Mouse (Mus musculus) intestine, embryonic 15.5 days (tissue): ENCODE results near the gene Styk1. TPM values are rescaled to one million over a fixed set of nuclear protein-coding genes. Genes with fewer than 3 reads are reported as not detected.
"Not testable (repeated sequence)": the region's sequence is repeated elsewhere in the genome, so short reads cannot be mapped to it uniquely, and the experiment has no call there.

Source experiments
- ATAC-seq: fragments of 200-750 bp; cut with Nextera tagmentation; 2 replicates; pipeline ENCODE4 v1.8.0; 2017; ENCODE audit warnings: moderate TSS enrichment, moderate library complexity
- H3K27ac ChIP-seq: fragments of 300-500 bp; sonication (generic); 2 replicates; pipeline ENCODE4 v1.5.1; 2015; ENCODE audit warnings: mild to moderate bottlenecking, inconsistent platforms
- H3K27me3 ChIP-seq: fragments of 300-500 bp; sonication (generic); replicated peaks from 2 replicates; pipeline ENCODE4 v1.6.1; 2015; ENCODE audit warnings: inconsistent platforms
- H3K36me3 ChIP-seq: fragments of 300-500 bp; sonication (generic); 2 replicates; pipeline ENCODE4 v1.6.1; 2015; ENCODE audit warnings: inconsistent platforms
- H3K4me1 ChIP-seq: fragments of 300-500 bp; sonication (generic); replicated peaks from 2 replicates; pipeline ENCODE4 v1.6.1; 2015; ENCODE audit warnings: inconsistent platforms
- H3K4me2 ChIP-seq: fragments of 300-500 bp; sonication (generic); replicated peaks from 2 replicates; pipeline ENCODE4 v1.6.1; 2015; ENCODE audit warnings: mild to moderate bottlenecking, inconsistent platforms
- H3K4me3 ChIP-seq: fragments of 300-500 bp; sonication (generic); replicated peaks from 2 replicates; pipeline ENCODE4 v1.5.1; 2015; ENCODE audit warnings: inconsistent platforms
- H3K9ac ChIP-seq: fragments of 300-500 bp; sonication (generic); 2 replicates; pipeline ENCODE4 v1.6.1; 2015; ENCODE audit warnings: inconsistent platforms
- H3K9me3 ChIP-seq: fragments of 300-500 bp; sonication (generic); 2 replicates; pipeline ENCODE4 v1.6.1; 2016; ENCODE audit warnings: inconsistent platforms
- WGBS: fragments of 180-500 bp; shearing (Covaris S2); methylation state at CpG from one replicate; pipeline ENCODE4 v1.1.7; 2015; 5-methylcytosine and 5-hydroxymethylcytosine counted together
- polyA plus RNA-seq: library from polyadenylated mRNA; unstranded; fragments of >200 nt; fragmentation: Nextera tagmentation; extraction: Ambion mirVana; gene quantifications from 2 replicates; pipeline ENCODE4 v1.2.1, GENCODE M21; 2015

Gene Styk1
- polyA plus RNA-seq, 1 experiment from 2014 or later: 11.3 TPM

DNA sequence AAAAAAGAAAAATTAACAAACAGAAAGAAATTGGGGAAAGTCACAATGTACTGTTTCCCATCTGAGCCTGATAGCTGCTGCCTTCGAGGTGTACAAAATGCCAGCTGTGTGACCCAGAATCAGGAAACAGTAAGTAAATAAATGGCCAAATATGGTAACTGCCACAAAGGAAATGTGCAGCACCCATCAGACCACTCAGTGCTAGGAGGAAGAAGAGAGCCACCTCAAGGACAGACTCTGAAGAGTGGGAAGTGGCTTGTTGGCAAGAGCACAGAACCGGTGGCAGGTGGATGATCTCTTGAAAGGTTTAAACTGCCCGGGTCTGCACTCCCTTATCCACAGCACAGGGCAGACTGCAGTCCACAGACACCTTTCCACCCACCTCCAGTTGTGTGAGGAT, 45.4 kb downstream of the Styk1 start:
- WGBS: 64% methylated on average over 3 of the region's 3 CpGs
- H3K4me3 ChIP-seq: no peak overlapping the region
- no peaks in the 10 kb centered on the region for H3K27me3 ChIP-seq
- H3K4me2 ChIP-seq: no peak overlapping the region
- no peaks in the 10 kb centered on the region for H3K4me1 ChIP-seq
- no peaks in the 10 kb centered on the region for H3K9me3 ChIP-seq
- no peak overlapping the region for H3K27ac ChIP-seq
- no peak for ATAC-seq
- no peaks in the 10 kb centered on the region for H3K36me3 ChIP-seq
- H3K9ac ChIP-seq: no peak overlapping the region

DNA sequence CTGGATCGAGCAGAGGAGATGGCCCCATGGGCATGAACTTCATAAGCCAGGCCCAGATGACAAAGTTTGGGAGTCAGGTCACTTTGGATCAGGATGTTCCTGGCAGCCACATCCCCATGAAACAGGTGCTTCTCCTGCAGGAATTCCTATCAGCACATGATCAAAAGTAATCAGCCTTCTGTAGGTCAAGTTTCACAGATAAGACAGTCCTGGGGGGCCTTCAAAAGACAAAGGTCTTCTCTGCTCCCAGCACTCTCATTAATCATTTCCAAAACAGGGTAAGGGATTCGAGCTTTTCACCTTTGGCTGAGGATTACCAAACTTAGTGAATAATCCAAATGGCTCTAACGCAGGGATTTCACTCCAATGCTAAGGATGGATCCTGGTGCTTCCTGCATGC, 48.6 kb downstream of the Styk1 start:
- 40% methylated on average over 3 of the region's 3 CpGs for WGBS
- no peak overlapping the region for H3K27ac ChIP-seq
- no peak overlapping the region for H3K4me2 ChIP-seq
- no peaks in the 10 kb centered on the region for H3K27me3 ChIP-seq
- H3K9ac ChIP-seq: no peak overlapping the region
- H3K9me3 ChIP-seq: no peaks in the 10 kb centered on the region
- ATAC-seq: peak; percentile 87
- H3K36me3 ChIP-seq: no peaks in the 10 kb centered on the region
- no peaks in the 10 kb centered on the region for H3K4me1 ChIP-seq
- no peak overlapping the region for H3K4me3 ChIP-seq

DNA sequence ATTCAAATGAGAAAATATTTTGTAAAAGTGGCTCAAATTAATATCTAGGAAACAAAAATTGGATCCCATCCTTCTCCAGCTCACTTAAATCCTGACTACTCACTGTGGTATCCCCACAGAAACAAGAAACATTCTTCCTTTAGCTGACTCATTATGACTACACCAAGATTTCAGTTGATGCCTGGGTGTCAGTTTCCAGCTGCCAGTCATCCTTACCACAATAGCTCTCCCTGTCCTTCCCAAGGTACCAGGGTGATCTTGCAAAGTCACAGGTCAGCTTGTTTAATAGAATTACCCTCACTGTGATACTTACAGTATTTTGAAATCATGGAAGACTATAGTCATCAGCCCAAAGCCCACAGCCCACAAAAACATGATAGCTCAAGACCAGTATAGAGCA, 54.9 kb downstream of the Styk1 start:
- Histone ChIP-seq H3K9ac (no peak overlapping the region), H3K4me3 (no peak overlapping the region), H3K27me3 (no peaks in the 10 kb centered on the region), H3K4me2 (no peak overlapping the region), H3K4me1 (no peaks in the 10 kb centered on the region), H3K27ac (no peak overlapping the region), H3K9me3 (no peaks in the 10 kb centered on the region), H3K36me3 (no peaks in the 10 kb centered on the region)
- no peak for ATAC-seq

DNA sequence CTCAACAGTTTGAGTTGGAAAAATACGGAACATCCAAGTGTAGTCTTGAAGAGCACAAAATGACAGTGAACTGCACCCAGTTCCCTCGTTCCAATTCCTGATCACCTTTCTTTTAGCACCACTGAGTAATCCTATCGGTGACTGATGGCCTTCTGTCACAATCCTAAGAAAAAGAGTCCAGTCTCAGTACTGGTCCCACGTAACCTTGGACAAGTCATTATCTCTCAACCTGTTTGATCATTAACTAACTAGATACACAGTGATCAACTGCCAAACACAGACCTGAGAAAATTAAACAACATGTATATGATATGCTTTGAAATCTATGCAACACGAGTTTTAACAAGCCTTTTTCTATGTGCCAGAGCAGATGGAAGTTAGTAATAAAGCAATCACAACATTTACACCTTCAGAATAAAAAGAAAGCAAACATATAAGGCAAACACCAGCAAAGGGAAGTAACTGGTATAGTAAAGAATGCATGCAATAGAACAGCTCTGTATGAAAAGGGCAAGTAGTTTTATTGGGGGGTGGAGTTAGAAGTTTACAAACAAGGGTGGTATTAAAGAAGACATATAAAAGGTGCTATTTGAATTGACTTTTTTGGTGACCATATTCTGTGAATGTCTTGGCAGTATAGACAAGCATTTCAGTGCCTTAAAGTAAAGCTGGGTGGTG, 58.8 kb downstream of the Styk1 start:
- H3K4me2 ChIP-seq: no peak overlapping the region

DNA sequence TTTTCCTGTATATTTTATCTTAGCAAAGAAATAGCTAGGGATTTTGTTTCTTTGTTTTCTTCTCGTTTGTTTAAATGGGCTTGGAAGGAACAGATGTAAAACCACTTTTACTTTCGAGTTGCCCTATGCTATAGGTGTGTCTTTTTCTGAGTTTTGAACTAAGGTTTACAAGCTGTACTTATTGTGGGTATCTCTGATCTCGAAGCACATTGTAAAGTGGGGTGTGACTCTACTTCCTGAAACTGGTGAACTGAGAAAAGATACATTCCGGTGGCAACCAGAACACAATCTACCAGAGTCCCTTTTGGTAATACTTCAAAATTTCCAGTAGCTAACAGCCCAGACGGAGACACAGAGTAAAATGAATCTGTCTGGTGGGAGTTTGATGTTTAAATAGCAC, 59.5 kb downstream of the Styk1 start:
- peak; percentile 85 for ATAC-seq
- H3K4me2 ChIP-seq: no peak overlapping the region

More for the DNA sequence above, 58.8 kb downstream of the Styk1 start:
- no peaks in the 10 kb centered on the region for H3K27me3 ChIP-seq
- H3K9me3 ChIP-seq: no peaks in the 10 kb centered on the region
- no peaks in the 10 kb centered on the region for H3K36me3 ChIP-seq
- H3K4me3 ChIP-seq: no peak overlapping the region
- no peak overlapping the region for H3K9ac ChIP-seq
- H3K4me1 ChIP-seq: peaks cover 5% of the 10 kb centered on the region; the same call in 1 of the 2 replicates
- H3K27ac ChIP-seq: peak overlapping the region; percentile 61
- ATAC-seq: peak; percentile 90
- WGBS: 48% methylated on average over 5 of the region's 5 CpGs

DNA sequence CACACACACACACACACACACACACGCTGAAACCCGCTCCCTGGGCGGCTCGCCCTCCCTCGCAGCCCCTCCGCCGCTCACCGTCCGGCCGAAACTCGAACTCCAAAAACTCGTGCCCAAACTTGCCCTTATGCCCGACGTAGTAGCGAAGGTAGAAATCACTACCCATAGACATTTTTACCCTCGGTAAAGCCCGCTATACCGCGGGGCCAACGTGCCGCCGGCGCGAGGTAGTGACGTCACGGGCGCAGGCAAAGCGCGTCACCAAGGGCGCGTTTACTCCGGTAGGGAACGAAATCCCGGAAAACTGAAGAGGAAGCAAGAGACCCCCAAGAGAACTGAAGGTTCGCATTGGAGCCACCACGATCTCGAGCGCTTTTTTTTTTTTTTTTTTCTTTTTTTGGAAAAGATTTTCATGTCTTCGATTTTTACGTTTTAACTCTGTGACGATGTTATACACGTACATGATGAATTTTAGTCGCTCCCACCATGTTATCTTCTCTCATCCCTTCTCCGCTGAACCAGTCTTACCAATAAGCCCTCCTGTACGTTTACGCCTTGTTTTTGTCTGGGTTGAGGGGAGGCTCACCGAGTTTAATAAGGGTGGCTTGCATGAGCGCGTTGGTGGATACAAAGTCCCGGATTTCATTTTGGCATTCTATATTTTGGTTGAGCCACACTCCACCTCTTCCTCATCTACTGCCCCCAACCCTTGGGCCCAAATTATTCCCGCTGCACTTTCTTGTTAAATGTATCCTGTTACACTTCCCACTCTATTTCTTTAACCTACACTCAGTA, 60.2 kb downstream of the Styk1 start, which contains the start of gene Magohb:
Magohb (minus strand) TSS at position 254 of the 798 bp plus-strand sequence.
- Histone ChIP-seq H3K27me3 (no peaks in the 10 kb centered on the region), H3K9me3 (no peaks in the 10 kb centered on the region), H3K4me1 (peaks cover 5% of the 10 kb centered on the region; the same call in 1 of the 2 replicates), H3K27ac (peak within 1 kb of the TSS; percentile 83), H3K4me2 (peak within 1 kb of the TSS; percentile 68), H3K9ac (peak within 1 kb of the TSS; percentile 46), H3K4me3 (peak within 1 kb of the TSS; percentile 50), H3K36me3 (0 out of 2 replicates have a peak, but pooled peaks cover 1% of the 10 kb centered on the region)
- 2% methylated on average over 51 of the region's 51 CpGs for WGBS
- ATAC-seq: peak; percentile 60

More for the DNA sequence above, 59.5 kb downstream of the Styk1 start:
- Histone ChIP-seq H3K36me3 (no peaks in the 10 kb centered on the region), H3K9ac (no peak overlapping the region), H3K4me3 (no peak overlapping the region), H3K4me1 (peaks cover 5% of the 10 kb centered on the region; the same call in 1 of the 2 replicates), H3K27me3 (no peaks in the 10 kb centered on the region), H3K27ac (peak overlapping the region; percentile 61), H3K9me3 (no peaks in the 10 kb centered on the region)
- 70% methylated on average over 5 of the region's 5 CpGs for WGBS

DNA sequence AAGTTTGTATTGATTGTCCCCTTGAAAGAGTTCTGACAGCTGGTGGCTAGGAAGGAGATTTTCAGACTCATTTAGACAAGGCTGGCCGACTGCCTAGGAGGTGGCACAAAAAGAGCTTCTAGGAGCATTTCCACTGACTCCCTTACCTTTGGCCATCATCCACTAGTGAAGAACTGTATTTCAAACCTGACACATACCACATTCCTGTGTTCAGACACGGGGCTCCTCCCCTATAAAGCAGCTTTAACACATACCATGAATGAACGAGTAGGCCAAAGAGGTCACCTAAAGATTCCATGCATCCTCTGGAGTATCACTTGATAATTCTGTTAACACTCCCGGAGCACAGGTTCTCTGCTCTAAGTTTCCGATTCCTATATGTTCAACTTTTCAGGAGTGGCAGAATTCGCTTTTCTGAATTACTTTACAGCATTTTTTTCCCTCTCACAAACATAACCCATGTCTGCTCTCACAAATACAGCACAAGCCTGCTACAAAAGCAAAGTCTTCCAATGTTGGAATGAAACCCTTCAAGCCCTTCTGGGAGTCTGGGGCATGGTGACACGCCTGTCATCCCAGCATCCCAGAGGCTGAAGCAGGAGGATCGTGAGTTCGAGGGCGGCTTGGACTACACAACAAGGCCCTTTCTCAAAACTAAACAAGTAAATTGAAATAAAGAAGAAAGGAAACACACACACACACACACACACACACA, 61.0 kb downstream of the Styk1 start:
- Histone ChIP-seq H3K4me1 (peaks cover 5% of the 10 kb centered on the region; the same call in 1 of the 2 replicates), H3K4me2 (peak overlapping the region; percentile 68), H3K27ac (peak overlapping the region; percentile 83; the same call in 1 of the 2 replicates), H3K4me3 (peak overlapping the region; percentile 50), H3K9ac (peak overlapping the region; percentile 46), H3K36me3 (0 out of 2 replicates have a peak, but pooled peaks cover 2% of the 10 kb centered on the region), H3K9me3 (no peaks in the 10 kb centered on the region), H3K27me3 (no peaks in the 10 kb centered on the region)
- 13% methylated on average over 10 of the region's 10 CpGs for WGBS
- peak; percentile 10 for ATAC-seq

DNA sequence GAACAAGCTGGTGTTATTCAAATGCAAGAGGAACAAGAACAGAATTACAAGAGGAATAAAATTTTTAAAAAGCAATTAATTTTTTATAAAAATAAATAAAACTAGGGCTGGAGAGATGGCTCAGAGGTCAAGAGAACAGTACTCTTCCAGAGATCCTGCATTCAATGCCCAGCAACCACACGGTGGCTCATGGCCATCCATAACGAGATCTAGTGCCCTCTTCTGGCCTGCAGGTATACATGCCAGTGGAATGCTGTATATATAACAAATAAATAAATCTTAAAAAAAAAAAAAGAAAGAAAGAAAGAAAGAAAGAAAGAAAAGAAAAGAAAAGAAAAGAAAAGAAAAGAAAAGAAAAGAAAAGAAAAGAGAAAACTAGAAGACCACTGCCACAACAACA, 63.0 kb downstream of the Styk1 start:
- no peak overlapping the region for H3K4me2 ChIP-seq
- 0 out of 2 replicates have a peak, but pooled peaks cover 2% of the 10 kb centered on the region for H3K36me3 ChIP-seq
- no peak overlapping the region for H3K27ac ChIP-seq
- H3K27me3 ChIP-seq: no peaks in the 10 kb centered on the region
- no peak for ATAC-seq
- 16% methylated on average over 2 of the region's 2 CpGs for WGBS
- no peak overlapping the region for H3K9ac ChIP-seq
- no peaks in the 10 kb centered on the region for H3K9me3 ChIP-seq
- H3K4me3 ChIP-seq: no peak overlapping the region
- peaks cover 5% of the 10 kb centered on the region; the same call in 1 of the 2 replicates for H3K4me1 ChIP-seq

DNA sequence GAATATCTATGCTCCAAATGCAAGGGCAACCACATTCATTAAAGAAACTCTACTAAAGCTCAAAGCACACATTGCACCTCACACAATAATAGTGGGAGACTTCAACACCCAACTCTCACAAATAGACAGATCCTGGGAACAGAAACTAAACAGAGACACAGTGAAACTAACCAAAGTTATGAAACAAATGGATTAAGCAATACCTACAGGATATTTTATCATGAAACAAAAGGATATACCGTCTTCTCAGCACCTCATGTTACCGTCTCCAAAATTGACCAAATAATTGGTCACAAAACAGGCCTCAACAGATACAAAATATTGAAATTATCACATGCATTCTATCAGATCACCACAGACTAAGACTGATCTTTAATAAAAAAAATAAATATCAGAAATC, 75.2 kb downstream of the Styk1 start:
- not testable (repeated sequence) for H3K4me3 ChIP-seq, H3K9me3 ChIP-seq, ATAC-seq

DNA sequence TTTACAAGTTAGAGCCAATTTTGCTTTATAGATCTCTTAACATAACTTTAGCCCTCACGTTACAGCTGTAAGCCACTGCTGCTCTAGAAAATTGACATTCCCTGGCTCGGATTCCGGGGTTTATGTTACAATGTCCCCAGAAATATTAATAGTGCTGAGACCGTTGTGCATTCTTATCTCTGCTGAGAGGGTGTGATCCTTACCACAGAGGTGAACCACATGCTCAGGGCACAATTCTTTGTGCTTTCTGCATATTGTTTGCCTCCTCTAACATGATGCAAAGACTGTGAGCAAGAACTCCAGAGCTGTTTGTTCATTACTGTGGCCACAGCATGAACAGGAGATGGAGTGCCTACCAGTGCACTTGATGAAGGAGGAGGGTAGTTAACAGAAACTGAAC, 76.7 kb downstream of the Styk1 start:
- WGBS: 78% methylated on average over 4 of the region's 4 CpGs
- H3K27me3 ChIP-seq: no peaks in the 10 kb centered on the region
- H3K4me1 ChIP-seq: no peaks in the 10 kb centered on the region
- no peak overlapping the region for H3K27ac ChIP-seq
- H3K4me3 ChIP-seq: no peak overlapping the region
- no peak overlapping the region for H3K4me2 ChIP-seq
- no peak overlapping the region for H3K9ac ChIP-seq
- H3K36me3 ChIP-seq: no peaks in the 10 kb centered on the region
- no peaks in the 10 kb centered on the region for H3K9me3 ChIP-seq
- no peak for ATAC-seq

More for the DNA sequence above, 75.2 kb downstream of the Styk1 start:
- WGBS: 91% methylated on average over 2 of the region's 2 CpGs
- H3K4me2 ChIP-seq, H3K36me3 ChIP-seq, H3K4me1 ChIP-seq, H3K9ac ChIP-seq, H3K27me3 ChIP-seq, H3K27ac ChIP-seq: not testable (repeated sequence)

DNA sequence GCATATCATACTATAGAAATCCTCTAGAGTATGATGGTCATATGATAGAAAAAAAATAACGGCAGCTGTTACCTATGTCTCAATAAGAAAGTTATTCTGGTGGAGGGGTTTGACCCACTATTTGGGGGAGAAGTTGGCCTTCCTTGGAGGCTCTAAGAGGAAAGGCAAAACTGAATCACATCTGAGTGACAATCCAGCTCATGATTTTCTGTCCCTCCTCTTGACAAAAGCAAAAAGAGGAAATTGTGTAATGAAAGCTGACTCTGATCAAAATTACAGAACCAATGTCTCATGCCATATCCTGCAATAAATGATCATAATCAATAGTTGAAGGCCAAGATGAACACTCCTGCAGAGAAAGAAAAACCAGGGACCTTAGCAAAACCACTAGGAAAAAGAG, 81.1 kb downstream of the Styk1 start:
- no peak overlapping the region for H3K27ac ChIP-seq

DNA sequence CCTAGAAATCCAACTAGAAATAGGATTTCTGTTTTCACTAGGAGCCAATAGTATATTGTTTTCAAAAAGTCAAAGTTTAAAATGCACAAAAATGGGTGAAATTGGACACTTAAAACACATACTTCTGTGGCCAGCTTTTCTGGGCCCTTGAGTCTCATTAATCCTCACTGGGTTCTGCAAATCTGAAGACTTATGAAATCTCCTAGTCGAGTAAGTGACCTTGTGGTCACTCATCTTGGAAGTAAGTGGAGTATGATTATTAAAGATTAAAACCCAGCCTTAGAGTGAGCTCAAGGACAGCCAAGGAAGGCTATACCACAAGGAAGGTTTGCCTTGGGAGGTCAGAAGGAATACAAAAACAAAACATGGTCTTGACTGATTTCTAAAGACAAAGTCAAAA, 83.1 kb downstream of the Styk1 start:
- WGBS: 50% methylated on average over 1 of the region's 1 CpGs
- ATAC-seq: no peak

More for the DNA sequence above, 81.1 kb downstream of the Styk1 start:
- Histone ChIP-seq H3K9ac (no peak overlapping the region), H3K4me1 (no peaks in the 10 kb centered on the region), H3K9me3 (no peaks in the 10 kb centered on the region), H3K4me2 (no peak overlapping the region), H3K4me3 (no peak overlapping the region), H3K36me3 (no peaks in the 10 kb centered on the region), H3K27me3 (no peaks in the 10 kb centered on the region)
- 92% methylated on average over 1 of the region's 1 CpGs for WGBS
- ATAC-seq: no peak

More for the DNA sequence above, 83.1 kb downstream of the Styk1 start:
- Histone ChIP-seq H3K9ac (no peak overlapping the region), H3K4me2 (no peak overlapping the region), H3K4me1 (no peaks in the 10 kb centered on the region), H3K36me3 (no peaks in the 10 kb centered on the region), H3K27ac (no peak overlapping the region), H3K4me3 (no peak overlapping the region), H3K9me3 (no peaks in the 10 kb centered on the region), H3K27me3 (no peaks in the 10 kb centered on the region)
